Comparison of ENCODE assay signal across 8 mouse cellular contexts in the genomic region with DNA sequence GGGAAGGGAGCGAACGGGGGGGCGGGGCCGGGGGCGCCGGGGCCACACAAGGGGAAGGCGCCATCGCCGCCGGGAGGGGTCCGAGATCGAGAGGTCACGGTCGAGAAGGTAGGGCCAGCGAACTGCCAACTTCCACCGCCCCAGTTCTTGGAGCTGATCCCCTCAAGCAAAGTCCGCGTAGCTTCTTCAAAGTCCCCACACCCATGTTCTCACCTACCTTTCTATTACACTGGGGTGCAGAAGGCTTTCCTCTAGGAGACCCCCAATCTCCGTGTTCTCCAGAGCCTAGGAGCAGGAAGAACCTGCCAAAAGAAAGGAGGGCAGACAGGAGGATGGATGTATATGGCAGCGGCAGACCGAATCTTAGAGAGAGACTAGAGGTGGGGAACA. TPM values are rescaled to one million over a fixed set of nuclear protein-coding genes. Genes with fewer than 3 reads are reported as not detected.
DNase-seq lines count a peak whose midpoint lies in the region; ATAC-seq and TF ChIP-seq lines count a peak whose summit lies in the region.

No protein-coding gene starts in this region.

- peak overlapping the region; percentile 97; the same call in 1 of the 2 replicates for H3K27ac ChIP-seq in kidney, embryonic 14.5 days (ENCODE audit: low read depth, low read length)
- no peak overlapping the region for H3K27ac ChIP-seq in cortical plate, adult 2 months (ENCODE audit: insufficient read depth, low read length)
- H3K27ac ChIP-seq in hindbrain, embryonic 16.5 days (ENCODE audit: low read depth, low read length): no peak overlapping the region
- no peak overlapping the region for H3K27ac ChIP-seq in midbrain, embryonic 16.5 days (ENCODE audit: low read length)

- peaks cover 52% of the 10 kb centered on the region for H3K4me1 ChIP-seq in kidney, embryonic 14.5 days (ENCODE audit: control insufficient read depth, insufficient read depth, low read length)
- no peaks in the 10 kb centered on the region for H3K4me1 ChIP-seq in cortical plate, adult 2 months (ENCODE audit: control insufficient read depth, insufficient read depth, low read length)
- H3K4me1 ChIP-seq in hindbrain, embryonic 16.5 days (ENCODE audit: control insufficient read depth, insufficient read depth, low read depth, low read length): peaks cover 25% of the 10 kb centered on the region
- peaks cover 16% of the 10 kb centered on the region for H3K4me1 ChIP-seq in midbrain, embryonic 16.5 days (ENCODE audit: control insufficient read depth, insufficient read depth, low read length)

- no peak for TF ChIP-seq CTCF in cortical plate, adult 2 months (IDR thresholded peaks at IDR 0.05; ENCODE audit: extremely low read depth, insufficient read depth, low read length)

- peak overlapping the region; percentile 84 for H3K4me3 ChIP-seq in kidney, embryonic 14.5 days (ENCODE audit: low read length)
- H3K4me3 ChIP-seq in cortical plate, adult 2 months (ENCODE audit: insufficient read depth, low read length): peak overlapping the region; percentile 22
- H3K4me3 ChIP-seq in hindbrain, embryonic 16.5 days (ENCODE audit: low read length): peak overlapping the region; percentile 54
- peak overlapping the region; percentile 50 for H3K4me3 ChIP-seq in midbrain, embryonic 16.5 days (ENCODE audit: low read depth, low read length)

- no peaks in the 10 kb centered on the region for H3K27me3 ChIP-seq in kidney, embryonic 14.5 days (ENCODE audit: control insufficient read depth, insufficient read depth, low read length)
- H3K27me3 ChIP-seq in hindbrain, embryonic 16.5 days (replicated peaks; ENCODE audit: control insufficient read depth, insufficient read depth, low read length): peaks cover 28% of the 10 kb centered on the region
- peaks cover 34% of the 10 kb centered on the region for H3K27me3 ChIP-seq in midbrain, embryonic 16.5 days (ENCODE audit: control insufficient read depth, insufficient read depth, low read depth, low read length)

- H3K36me3 ChIP-seq in kidney, embryonic 14.5 days (ENCODE audit: control insufficient read depth, insufficient read depth, low read length): no peaks in the 10 kb centered on the region
- H3K36me3 ChIP-seq in hindbrain, embryonic 16.5 days (ENCODE audit: control insufficient read depth, insufficient read depth, low read length): no peaks in the 10 kb centered on the region
- H3K36me3 ChIP-seq in midbrain, embryonic 16.5 days (ENCODE audit: control insufficient read depth, insufficient read depth, low read length): no peaks in the 10 kb centered on the region

- no peaks in the 10 kb centered on the region for H3K9me3 ChIP-seq in kidney, embryonic 14.5 days (ENCODE audit: control insufficient read depth, low read length)
- H3K9me3 ChIP-seq in hindbrain, embryonic 16.5 days (ENCODE audit: control insufficient read depth, low read length): no peaks in the 10 kb centered on the region
- no peaks in the 10 kb centered on the region for H3K9me3 ChIP-seq in midbrain, embryonic 16.5 days (replicated peaks; ENCODE audit: control insufficient read depth, low read length, poor library complexity, severe bottlenecking)

- H3K9ac ChIP-seq in kidney, embryonic 14.5 days (ENCODE audit: low read depth, low read length): peak overlapping the region; percentile 90
- peak overlapping the region; percentile 73 for H3K9ac ChIP-seq in hindbrain, embryonic 16.5 days (ENCODE audit: low read depth, low read length)
- H3K9ac ChIP-seq in midbrain, embryonic 16.5 days (ENCODE audit: low read depth, low read length): peak overlapping the region; percentile 69

- TF ChIP-seq POLR2A in cortical plate, adult 2 months (IDR thresholded peaks at IDR 0.05; ENCODE audit: extremely low read depth, insufficient read depth, low read length): no peak

- WGBS in kidney, embryonic 14.5 days: 7% methylated on average over 16 of the region's 21 CpGs
- WGBS in hindbrain, embryonic 16.5 days: 1% methylated on average over 16 of the region's 21 CpGs
- 8% methylated on average over 17 of the region's 21 CpGs for WGBS in midbrain, embryonic 16.5 days

- peak overlapping the region; percentile 93 for H3K4me2 ChIP-seq in kidney, embryonic 14.5 days (replicated peaks; ENCODE audit: low read depth, low read length)
- peak overlapping the region; percentile 92 for H3K4me2 ChIP-seq in hindbrain, embryonic 16.5 days (ENCODE audit: low read length)
- H3K4me2 ChIP-seq in midbrain, embryonic 16.5 days (ENCODE audit: low read length): peak overlapping the region; percentile 93

- DNase-seq in kidney, adult 9 months: no peak
- no peak for DNase-seq in thymus, postnatal 0 days (ENCODE audit: low spot score)
- DNase-seq in frontal cortex, postnatal 25 days (ENCODE audit: low spot score in 2 of 2): no peak
- no peak for DNase-seq in T-cell, adult 2 months (ENCODE audit: low spot score)

- ATAC-seq in kidney, embryonic 14.5 days (ENCODE audit: low FRiP score, low TSS enrichment): no peak
- ATAC-seq in hindbrain, embryonic 16.5 days: no peak
- ATAC-seq in midbrain, embryonic 16.5 days: no peak

RNA-seq across cellular contexts. Expression of a gene that starts 1.3 kb away (rescaled TPM):
- not detected in 2 replicates for polyA plus RNA-seq in kidney, embryonic 14.5 days (2014; fragmentation: Nextera tagmentation; extraction: Ambion mirVana)
- polyA plus RNA-seq in cortical plate, adult 2 months (2012; rRNA removed): not detected in 2 replicates
- polyA plus RNA-seq in hindbrain, embryonic 16.5 days (2015; fragmentation: Nextera tagmentation; extraction: Ambion mirVana): not detected in 2 replicates
- polyA plus RNA-seq in midbrain, embryonic 16.5 days (2015; fragmentation: Nextera tagmentation; extraction: Ambion mirVana): not detected in 2 replicates
- not detected in 2 replicates for polyA plus RNA-seq in thymus, postnatal 0 days (2015; fragmentation: Nextera tagmentation; extraction: Ambion mirVana)

RNA-seq across cellular contexts. Expression of a gene that starts 1.4 kb away (rescaled TPM):
- 5.7 and 5.9 TPM in 2 replicates for polyA plus RNA-seq in kidney, embryonic 14.5 days (2014; fragmentation: Nextera tagmentation; extraction: Ambion mirVana)
- 2.4 and 2.8 TPM in 2 replicates for polyA plus RNA-seq in cortical plate, adult 2 months (2012; rRNA removed)
- polyA plus RNA-seq in hindbrain, embryonic 16.5 days (2015; fragmentation: Nextera tagmentation; extraction: Ambion mirVana): 1.0 and 1.1 TPM in 2 replicates
- 0.40 and 0.68 TPM in 2 replicates for polyA plus RNA-seq in midbrain, embryonic 16.5 days (2015; fragmentation: Nextera tagmentation; extraction: Ambion mirVana)
- 2.1 and 2.5 TPM in 2 replicates for polyA plus RNA-seq in thymus, postnatal 0 days (2015; fragmentation: Nextera tagmentation; extraction: Ambion mirVana)

RNA-seq across cellular contexts. Expression of a gene that starts 14.0 kb away (rescaled TPM):
- polyA plus RNA-seq in kidney, embryonic 14.5 days (2014; fragmentation: Nextera tagmentation; extraction: Ambion mirVana): 34.7 and 39.5 TPM in 2 replicates
- polyA plus RNA-seq in cortical plate, adult 2 months (2012; rRNA removed): 17.3 and 18.4 TPM in 2 replicates
- 25.0 and 26.5 TPM in 2 replicates for polyA plus RNA-seq in hindbrain, embryonic 16.5 days (2015; fragmentation: Nextera tagmentation; extraction: Ambion mirVana)
- polyA plus RNA-seq in midbrain, embryonic 16.5 days (2015; fragmentation: Nextera tagmentation; extraction: Ambion mirVana): 24.1 and 25.0 TPM in 2 replicates
- 29.8 and 33.2 TPM in 2 replicates for polyA plus RNA-seq in thymus, postnatal 0 days (2015; fragmentation: Nextera tagmentation; extraction: Ambion mirVana)

RNA-seq across cellular contexts. Expression of a gene that starts 16.3 kb away (rescaled TPM):
- 26.4 and 28.2 TPM in 2 replicates for polyA plus RNA-seq in kidney, embryonic 14.5 days (2014; fragmentation: Nextera tagmentation; extraction: Ambion mirVana)
- polyA plus RNA-seq in cortical plate, adult 2 months (2012; rRNA removed): 38.9 and 39.7 TPM in 2 replicates
- 21.3 and 24.0 TPM in 2 replicates for polyA plus RNA-seq in hindbrain, embryonic 16.5 days (2015; fragmentation: Nextera tagmentation; extraction: Ambion mirVana)
- polyA plus RNA-seq in midbrain, embryonic 16.5 days (2015; fragmentation: Nextera tagmentation; extraction: Ambion mirVana): 18.5 and 19.2 TPM in 2 replicates
- polyA plus RNA-seq in thymus, postnatal 0 days (2015; fragmentation: Nextera tagmentation; extraction: Ambion mirVana): 41.2 and 44.3 TPM in 2 replicates

RNA-seq across cellular contexts. Expression of a gene that starts 23.6 kb away (rescaled TPM):
- 987 and 1,041 TPM in 2 replicates for polyA plus RNA-seq in kidney, embryonic 14.5 days (2014; fragmentation: Nextera tagmentation; extraction: Ambion mirVana)
- polyA plus RNA-seq in cortical plate, adult 2 months (2012; rRNA removed): 385 and 421 TPM in 2 replicates
- polyA plus RNA-seq in hindbrain, embryonic 16.5 days (2015; fragmentation: Nextera tagmentation; extraction: Ambion mirVana): 604 and 614 TPM in 2 replicates
- 520 and 542 TPM in 2 replicates for polyA plus RNA-seq in midbrain, embryonic 16.5 days (2015; fragmentation: Nextera tagmentation; extraction: Ambion mirVana)
- 995 and 1,030 TPM in 2 replicates for polyA plus RNA-seq in thymus, postnatal 0 days (2015; fragmentation: Nextera tagmentation; extraction: Ambion mirVana)

Comparison
In these comparisons a context has a peak if more than half of its experiments do, and no peak if none do; other contexts are left out.
1. H3K4me3 ChIP-seq: peak in every context shown above with its lines; median percentile 84 in kidney, embryonic 14.5 days; 54 in hindbrain, embryonic 16.5 days; 50 in midbrain, embryonic 16.5 days; 22 in cortical plate, adult 2 months.